Mouse (Mus musculus): ENCODE data around the gene Lrp2.

DNA sequence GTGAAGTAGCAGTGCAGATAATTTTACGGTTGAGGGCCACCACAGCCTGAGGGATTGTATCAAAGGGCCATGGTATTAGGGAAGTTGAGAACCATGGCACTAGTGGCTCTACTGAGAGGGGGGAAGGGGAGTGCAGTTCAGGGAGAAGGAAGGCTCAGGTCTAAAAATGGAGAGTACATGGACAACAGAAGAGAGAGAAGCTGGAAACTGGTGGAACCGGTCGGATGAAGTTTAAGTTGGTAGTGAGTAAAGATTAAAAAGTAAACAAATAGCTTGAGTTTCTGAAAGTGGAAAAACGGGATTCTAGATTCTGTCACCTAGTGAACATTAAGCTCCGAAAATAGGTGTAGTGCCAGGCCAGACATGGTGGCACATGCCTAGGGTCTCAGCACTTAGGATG is 44.9 kb upstream of the Lrp2 start:
- TF ChIP-seq CTCF (IDR thresholded peaks at IDR 0.05; ENCODE audit: borderline replicate concordance, insufficient read depth, low read length): no peak
- no peak for TF ChIP-seq POLR2A (IDR thresholded peaks at IDR 0.05; ENCODE audit: low read depth, low read length)

Data from embryonic fibroblast, embryonic 13.5 days (primary cell).